Mouse (Mus musculus) adrenal gland, adult 18-20 months (tissue): ENCODE measurements around the gene Rab26. TPM values are rescaled to one million over a fixed set of nuclear protein-coding genes. Genes with fewer than 3 reads are reported as not detected.

Experiments
- DNase-seq, 2 experiments: peaks; one replicate each; pipeline ENCODE4 v3.0.0; 2021 to 2022; ENCODE audit warnings: low spot score in 2 of 2
- long read RNA-seq, 2 experiments: library from polyadenylated mRNA; stranded (forward); transcript quantifications; one replicate each; pipeline ENCODE4 v2.0.0; 2021
- total RNA-seq, 2 experiments: library from RNA; stranded (reverse); gene quantifications; 1 replicate in 1 of 2; 2 replicates in 1 of 2; pipeline ENCODE4 v1.2.3; 2021

Rab26 gene
- 1 to 10 TPM; 1.5 to 2.0 TPM for total RNA-seq
- long read RNA-seq, experiment 1, partial matches to known transcripts = 0 of 1 reads
- long read RNA-seq, experiment 1, other reads (novel, unspliced or antisense) = 0 of 1 reads
- long read RNA-seq, experiment 2, transcript Rab26-201 (9 exons, 1,575 nt) = major isoform, 5 of 6 reads
- long read RNA-seq, experiment 2, partial matches to known transcripts = 0 of 6 reads
- long read RNA-seq, experiment 2, other reads (novel, unspliced or antisense) = 1 of 6 reads

- no peak for DNase-seq
Observed at GRCm38 (mm10) chr17:24534160-24534718, at the start of gene Rab26. Gene Rab26 (minus strand): TSS chr17:24534210.

GRCm38 (mm10) chr17:24580287-24580686 is 46.3 kb upstream of the Rab26 start:
- no peak for DNase-seq

GRCm38 (mm10) chr17:24579532-24579931 is 45.5 kb upstream of the Rab26 start:
- no peak for DNase-seq

- DNase-seq = no peak
Observed at GRCm38 (mm10) chr17:24573811-24574210, 39.8 kb upstream of the Rab26 start.

- no peak for DNase-seq
Observed at GRCm38 (mm10) chr17:24572651-24573245, 38.7 kb upstream of the Rab26 start.

GRCm38 (mm10) chr17:24569837-24570236 is 35.8 kb upstream of the Rab26 start:
- DNase-seq = no peak

GRCm38 (mm10) chr17:24567034-24567779 is 33.2 kb upstream of the Rab26 start:
- DNase-seq = peak in 1 of 2 experiments; percentile 40

GRCm38 (mm10) chr17:24565792-24566191 is 31.8 kb upstream of the Rab26 start:
- no peak for DNase-seq

- DNase-seq = no peak
Observed at GRCm38 (mm10) chr17:24565092-24565491, 31.1 kb upstream of the Rab26 start.

- DNase-seq = no peak
Observed at GRCm38 (mm10) chr17:24564422-24564821, 30.4 kb upstream of the Rab26 start.

GRCm38 (mm10) chr17:24563638-24564037 is 29.6 kb upstream of the Rab26 start:
- DNase-seq = no peak

GRCm38 (mm10) chr17:24561592-24561991 is 27.6 kb upstream of the Rab26 start:
- no peak for DNase-seq

GRCm38 (mm10) chr17:24560301-24561028 is 26.5 kb upstream of the Rab26 start:
- no peak for DNase-seq

GRCm38 (mm10) chr17:24559146-24559545 is 25.1 kb upstream of the Rab26 start:
- no peak for DNase-seq

GRCm38 (mm10) chr17:24558600-24559099 is 24.6 kb upstream of the Rab26 start:
- no peak for DNase-seq

- no peak for DNase-seq
Observed at GRCm38 (mm10) chr17:24557091-24557490, 23.1 kb upstream of the Rab26 start.

GRCm38 (mm10) chr17:24551050-24551444 is 17.0 kb upstream of the Rab26 start:
- DNase-seq = no peak

GRCm38 (mm10) chr17:24550416-24551049 is 16.5 kb upstream of the Rab26 start:
- DNase-seq = peak; percentile 71 to 73

- DNase-seq = peak; percentile 98 to 99
Observed at GRCm38 (mm10) chr17:24549618-24550415, 15.8 kb upstream of the Rab26 start, which contains the start of gene Pkd1. Gene Pkd1 (plus strand): TSS chr17:24549834.
